Mouse (Mus musculus) cortical plate, adult 2 months (tissue): ENCODE results near the gene Olfr666.

Experiments used
- CTCF ChIP-seq: fragments of 200-500 bp; IDR thresholded peaks from 2 replicates; pipeline ENCODE4 v1.5.1; 2011; ENCODE audit warnings: mild to moderate bottlenecking, control low read depth, low read length; ENCODE audit not compliant: insufficient read depth; ENCODE audit errors: extremely low read depth
- POLR2A ChIP-seq: fragments of 200-500 bp; IDR thresholded peaks from 2 replicates; pipeline ENCODE4 v1.6.1; 2011; ENCODE audit warnings: mild to moderate bottlenecking, low read length, control low read depth; ENCODE audit not compliant: insufficient read depth; ENCODE audit errors: extremely low read depth

GRCm38 (mm10) chr7:104877731-104878130 lies 18.0 kb downstream of the Olfr666 start, which contains the start of gene Olfr665:
- no peak for TF ChIP-seq POLR2A
- no peak for TF ChIP-seq CTCF
